ENCODE assay signal across 8 mouse cellular contexts in the genomic region with DNA sequence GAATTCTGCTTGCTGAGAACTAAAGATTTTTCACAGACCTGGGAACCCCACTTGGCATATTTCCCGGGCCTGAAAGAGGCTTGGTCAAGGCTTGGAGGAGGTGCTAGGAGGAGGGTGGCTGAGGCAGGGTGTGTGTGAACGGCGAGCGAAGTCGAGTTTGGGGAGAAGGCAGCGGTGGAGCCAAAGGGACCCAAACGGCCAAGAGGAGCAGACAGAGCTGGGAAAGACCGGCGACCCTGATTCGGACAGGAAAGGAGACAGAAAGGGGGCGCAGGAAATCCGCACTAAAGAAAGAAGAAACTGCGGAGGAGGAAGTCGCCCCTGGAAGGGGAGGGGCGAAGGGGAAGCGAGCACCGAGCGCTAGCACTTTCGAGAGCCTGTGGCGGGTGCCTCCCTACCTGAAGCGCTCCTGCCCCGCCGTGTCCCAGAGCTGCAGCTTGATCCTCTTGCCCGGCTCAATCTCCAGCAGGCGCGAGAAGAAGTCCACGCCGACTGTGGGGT. TPM values are rescaled to one million over a fixed set of nuclear protein-coding genes. Genes with fewer than 3 reads are reported as not detected.
DNase-seq lines count a peak whose midpoint lies in the region; ATAC-seq and TF ChIP-seq lines count a peak whose summit lies in the region.

No protein-coding gene starts in this region.

- 0 out of 2 replicates have a peak overlapping the region, but pooled peaks have one; percentile 10 for H3K9ac ChIP-seq in intestine, embryonic 15.5 days
- H3K9ac ChIP-seq in liver, postnatal 0 days (replicated peaks) = no peak overlapping the region; the same call in 1 of the 2 replicates

- DNase-seq in frontal cortex, postnatal 25 days (ENCODE audit: low spot score in 2 of 2) = peak; percentile 5 to 27
- no peak for DNase-seq in liver, postnatal 0 days
- peak; percentile 49 to 61 for DNase-seq in thymus, postnatal 36 days

- ATAC-seq in erythroblast, adult 5-6 weeks (replicated peaks; ENCODE audit: low FRiP score, poor library complexity, severe bottlenecking) = no peak
- ATAC-seq in intestine, embryonic 15.5 days = no peak; the same call in 1 of the 2 replicates
- peak; percentile 45 for ATAC-seq in liver, postnatal 0 days
- 0 out of 2 replicates have a peak, but pooled peaks have one; percentile 25 for ATAC-seq in neutrophil, adult 5-6 weeks (ENCODE audit: extremely low read depth, insufficient number of reproducible peaks, low FRiP score, poor library complexity, severe bottlenecking)

- no peak overlapping the region for H3K27ac ChIP-seq in brown adipose tissue, adult 24 weeks (replicated peaks; ENCODE audit: low read depth, low read length)
- no peak overlapping the region for H3K27ac ChIP-seq in intestine, embryonic 15.5 days
- H3K27ac ChIP-seq in liver, postnatal 0 days (ENCODE audit: low read depth) = peak overlapping the region; percentile 55; the same call in 1 of the 2 replicates

- peaks cover 21% of the 10 kb centered on the region for H3K27me3 ChIP-seq in erythroblast, embryonic 14.5 days (ENCODE audit: control insufficient read depth)
- H3K27me3 ChIP-seq in intestine, embryonic 15.5 days (replicated peaks) = no peaks in the 10 kb centered on the region
- peaks cover 7% of the 10 kb centered on the region for H3K27me3 ChIP-seq in liver, postnatal 0 days (ENCODE audit: insufficient read depth, low read length)

- peak overlapping the region; percentile 93 for H3K4me2 ChIP-seq in intestine, embryonic 15.5 days (replicated peaks)
- peak overlapping the region; percentile 74 for H3K4me2 ChIP-seq in liver, postnatal 0 days (ENCODE audit: low read depth, low read length)

- H3K36me3 ChIP-seq in erythroblast, embryonic 14.5 days (ENCODE audit: control insufficient read depth) = no peaks in the 10 kb centered on the region
- no peaks in the 10 kb centered on the region for H3K36me3 ChIP-seq in intestine, embryonic 15.5 days
- H3K36me3 ChIP-seq in liver, postnatal 0 days (replicated peaks; ENCODE audit: insufficient read depth, low read length) = no peaks in the 10 kb centered on the region

- 0% methylated on average over 28 of the region's 28 CpGs for WGBS in intestine, embryonic 15.5 days
- under 1% methylated on average over 27 of the region's 28 CpGs for WGBS in liver, postnatal 0 days (ENCODE audit: insufficient replicate concordance)

- TF ChIP-seq CTCF in liver, postnatal 0 days (IDR thresholded peaks at IDR 0.05; ENCODE audit: low read depth) = no peak

- peak overlapping the region; percentile 36 for H3K4me3 ChIP-seq in erythroblast, embryonic 14.5 days (replicated peaks)
- H3K4me3 ChIP-seq in brown adipose tissue, adult 24 weeks (ENCODE audit: insufficient read depth, low read depth, low read length) = peak overlapping the region; percentile 50
- H3K4me3 ChIP-seq in intestine, embryonic 15.5 days (replicated peaks) = peak overlapping the region; percentile 46
- peak overlapping the region; percentile 49 for H3K4me3 ChIP-seq in liver, postnatal 0 days (ENCODE audit: low read depth, low read length)

- peaks cover 3% of the 10 kb centered on the region for H3K9me3 ChIP-seq in erythroblast, embryonic 14.5 days (ENCODE audit: control insufficient read depth, low read length)
- no peaks in the 10 kb centered on the region for H3K9me3 ChIP-seq in intestine, embryonic 15.5 days
- no peaks in the 10 kb centered on the region for H3K9me3 ChIP-seq in liver, postnatal 0 days (ENCODE audit: low read length)

- peaks cover 11% of the 10 kb centered on the region for H3K4me1 ChIP-seq in erythroblast, embryonic 14.5 days (ENCODE audit: control insufficient read depth)
- 0 out of 2 replicates have a peak, but pooled peaks cover 2% of the 10 kb centered on the region for H3K4me1 ChIP-seq in brown adipose tissue, adult 24 weeks (ENCODE audit: control insufficient read depth, insufficient read depth, insufficient read length, low read length)
- peaks cover 7% of the 10 kb centered on the region; the same call in 1 of the 2 replicates for H3K4me1 ChIP-seq in intestine, embryonic 15.5 days (replicated peaks)
- peaks cover 8% of the 10 kb centered on the region for H3K4me1 ChIP-seq in liver, postnatal 0 days (ENCODE audit: insufficient read depth)

- TF ChIP-seq EP300 in liver, postnatal 0 days (IDR thresholded peaks at IDR 0.05; ENCODE audit: low read depth) = no peak

RNA-seq across cellular contexts. Expression of a gene that starts 0.5 kb away (rescaled TPM):
- not detected in 2 replicates for polyA plus RNA-seq in erythroblast, embryonic 14.5 days (2012)
- 1.3 TPM in 1 of 2 replicates, not detected in the other for total RNA-seq in erythroblast, adult 5-6 weeks (2015; ENCODE audit: low replicate concordance)
- 0.77 TPM in 1 of 2 replicates, not detected in the other for total RNA-seq in erythroblast, adult 5-6 weeks (2017; ENCODE audit: low replicate concordance)
- not detected in 2 replicates for polyA plus RNA-seq in brown adipose tissue, adult 24 weeks (2012; ENCODE audit: insufficient read depth, insufficient read length, missing spikeins)
- 0.32 and 0.78 TPM in 2 replicates for polyA plus RNA-seq in intestine, embryonic 15.5 days (2015; fragmentation: Nextera tagmentation; extraction: Ambion mirVana)
- polyA plus RNA-seq in liver, postnatal 0 days (2015; fragmentation: Nextera tagmentation; extraction: Ambion mirVana) = 0.90 and 1.1 TPM in 2 replicates
- total RNA-seq in neutrophil, adult 5-6 weeks (2017) = 11.3 and 12.8 TPM in 2 replicates

RNA-seq across cellular contexts. Expression of a gene that starts 35.7 kb away (rescaled TPM):
- 0.22 TPM in 2 replicates for polyA plus RNA-seq in erythroblast, embryonic 14.5 days (2012)
- 6.7 and 10.6 TPM in 2 replicates for total RNA-seq in erythroblast, adult 5-6 weeks (2015; ENCODE audit: low replicate concordance)
- 12.1 and 25.7 TPM in 2 replicates for total RNA-seq in erythroblast, adult 5-6 weeks (2017; ENCODE audit: low replicate concordance)
- 15.1 and 20.1 TPM in 2 replicates for polyA plus RNA-seq in brown adipose tissue, adult 24 weeks (2012; ENCODE audit: insufficient read depth, insufficient read length, missing spikeins)
- 32.2 and 32.3 TPM in 2 replicates for polyA plus RNA-seq in intestine, embryonic 15.5 days (2015; fragmentation: Nextera tagmentation; extraction: Ambion mirVana)
- 10.4 and 11.8 TPM in 2 replicates for polyA plus RNA-seq in liver, postnatal 0 days (2015; fragmentation: Nextera tagmentation; extraction: Ambion mirVana)
- total RNA-seq in neutrophil, adult 5-6 weeks (2017) = 37.4 and 44.5 TPM in 2 replicates

Comparison
In these comparisons a context has a peak if more than half of its experiments do, and no peak if none do; other contexts are left out.
1. ATAC-seq: peak in liver, postnatal 0 days (single experiment) and neutrophil, adult 5-6 weeks (single experiment); none in erythroblast, adult 5-6 weeks (single experiment) and intestine, embryonic 15.5 days (single experiment).
2. Peak in every context shown above with its lines, with median percentiles within 50 percentile points of each other: H3K4me3 ChIP-seq.